Mouse (Mus musculus): Measurements from ENCODE around the gene Snx17.
"Not testable (repeated sequence)": the region's sequence is repeated elsewhere in the genome, so short reads cannot be mapped to it uniquely, and the experiment has no call there.

The Snx17 gene

GRCm38 (mm10) chr5:31197072-31197471 lies 4.0 kb downstream of the Snx17 start:
- DNase-seq (ENCODE audit: low spot score): no peak

GRCm38 (mm10) chr5:31198170-31198569 lies 5.1 kb downstream of the Snx17 start:
- no peak for DNase-seq (ENCODE audit: low spot score)

GRCm38 (mm10) chr5:31198616-31199320 lies 5.7 kb downstream of the Snx17 start:
- DNase-seq (ENCODE audit: low spot score): no peak

- DNase-seq (ENCODE audit: low spot score): no peak
Measured at GRCm38 (mm10) chr5:31199321-31199892, 6.4 kb downstream of the Snx17 start.

- no peak for DNase-seq (ENCODE audit: low spot score)
Measured at GRCm38 (mm10) chr5:31199893-31200292, 6.9 kb downstream of the Snx17 start.

- no peak for DNase-seq (ENCODE audit: low spot score)
Measured at GRCm38 (mm10) chr5:31200327-31200768, 7.3 kb downstream of the Snx17 start.

- DNase-seq (ENCODE audit: low spot score): no peak
Measured at GRCm38 (mm10) chr5:31201042-31201741, 8.2 kb downstream of the Snx17 start.

- peak; percentile 96 for DNase-seq (ENCODE audit: low spot score)
Measured at GRCm38 (mm10) chr5:31201742-31202590, 8.9 kb downstream of the Snx17 start, which contains the start of gene Zfp513. Gene Zfp513 (minus strand): TSS chr5:31202303.

- DNase-seq (ENCODE audit: low spot score): no peak
Measured at GRCm38 (mm10) chr5:31202933-31203332, 9.9 kb downstream of the Snx17 start.

- no peak for DNase-seq (ENCODE audit: low spot score)
Measured at GRCm38 (mm10) chr5:31203866-31204265, 10.8 kb downstream of the Snx17 start.

GRCm38 (mm10) chr5:31204421-31204820 lies 11.4 kb downstream of the Snx17 start:
- no peak for DNase-seq (ENCODE audit: low spot score)

GRCm38 (mm10) chr5:31216554-31216953 lies 23.5 kb downstream of the Snx17 start:
- not testable (repeated sequence) for DNase-seq (ENCODE audit: low spot score)

GRCm38 (mm10) chr5:31218294-31218693 lies 25.3 kb downstream of the Snx17 start:
- peak; percentile 76 for DNase-seq (ENCODE audit: low spot score)

- DNase-seq (ENCODE audit: low spot score): peak; percentile 75
Measured at GRCm38 (mm10) chr5:31219070-31219469, 26.0 kb downstream of the Snx17 start.

GRCm38 (mm10) chr5:31219474-31219873 lies 26.4 kb downstream of the Snx17 start:
- DNase-seq (ENCODE audit: low spot score): no peak

GRCm38 (mm10) chr5:31219911-31220447 lies 27.0 kb downstream of the Snx17 start:
- peak; percentile 50 for DNase-seq (ENCODE audit: low spot score)

- peak; percentile 95 for DNase-seq (ENCODE audit: low spot score)
Measured at GRCm38 (mm10) chr5:31220448-31221303, 27.6 kb downstream of the Snx17 start, which contains the start of gene Ppm1g. Gene Ppm1g (minus strand): TSS chr5:31220687.

- peak; percentile 75 for DNase-seq (ENCODE audit: low spot score)
Measured at GRCm38 (mm10) chr5:31221304-31221945, 28.4 kb downstream of the Snx17 start.

- DNase-seq (ENCODE audit: low spot score): no peak
Measured at GRCm38 (mm10) chr5:31222696-31223095, 29.7 kb downstream of the Snx17 start.

GRCm38 (mm10) chr5:31226641-31227040 lies 33.6 kb downstream of the Snx17 start:
- DNase-seq (ENCODE audit: low spot score): no peak

Measured in c-Kit-positive CD71-positive TER-119-positive erythroid progenitor cells, embryonic 14.5 days (primary cell).